10 mouse cellular contexts compared by ENCODE assay signal in the genomic region with DNA sequence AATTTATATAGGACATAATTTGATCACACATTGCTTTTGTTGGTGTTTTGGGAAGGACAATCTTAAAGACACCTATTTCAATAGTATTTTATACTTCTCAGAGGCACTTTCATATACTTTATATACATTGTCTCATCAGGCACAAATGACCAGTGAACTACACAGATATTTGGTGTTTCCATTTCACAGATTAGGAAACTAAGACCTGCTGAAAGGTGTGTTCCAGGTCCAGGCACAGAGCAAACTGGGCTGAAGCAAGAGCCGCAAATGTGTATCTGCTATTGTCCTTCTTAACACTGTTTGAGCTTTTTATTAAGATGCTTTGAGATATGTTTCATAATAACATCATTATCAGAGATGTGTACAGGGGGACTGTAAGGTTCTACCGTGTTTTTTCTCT. TPM values are rescaled to one million over a fixed set of nuclear protein-coding genes. Genes with fewer than 3 reads are reported as not detected.
DNase-seq lines count a peak whose midpoint lies in the region; ATAC-seq and TF ChIP-seq lines count a peak whose summit lies in the region.
"Had no signal": no experiment of that assay in that cellular context is flagged by ENCODE, and none has a peak within 500 bp of the region (broad histone marks: within the 10 kb centered on the region; RNA-seq: fewer than 3 reads in every experiment).

No protein-coding gene starts in this region.

- H3K9ac ChIP-seq in liver, postnatal 0 days (replicated peaks), result no peak overlapping the region
- no peak overlapping the region for H3K9ac ChIP-seq in liver, embryonic 11.5 days (ENCODE audit: low read depth, low read length)
- H3K9ac ChIP-seq in hindbrain, embryonic 13.5 days, result peak overlapping the region; percentile 83
- peak overlapping the region; percentile 75 for H3K9ac ChIP-seq in neural tube, embryonic 13.5 days

- no peak for ATAC-seq in liver, postnatal 0 days
- no peak for ATAC-seq in liver, embryonic 11.5 days (replicated peaks; ENCODE audit: low FRiP score)
- no peak for ATAC-seq in hindbrain, embryonic 13.5 days (ENCODE audit: low FRiP score)
- no peak for ATAC-seq in neural tube, embryonic 13.5 days (ENCODE audit: low read depth)
- ATAC-seq: inflammation-experienced regulatory T-cells, adult 6 months had no signal

- no peak for TF ChIP-seq EP300 in liver, postnatal 0 days (IDR thresholded peaks at IDR 0.05; ENCODE audit: low read depth)

- peaks cover 25% of the 10 kb centered on the region for H3K4me1 ChIP-seq in heart, embryonic 10.5 days
- peaks cover 11% of the 10 kb centered on the region; the same call in 1 of the 2 replicates for H3K4me1 ChIP-seq in liver, postnatal 0 days (ENCODE audit: insufficient read depth)
- H3K4me1 ChIP-seq in liver, embryonic 11.5 days (replicated peaks; ENCODE audit: control insufficient read depth, insufficient read depth, low read length), result peaks cover 16% of the 10 kb centered on the region
- peaks cover 29% of the 10 kb centered on the region for H3K4me1 ChIP-seq in hindbrain, embryonic 13.5 days (replicated peaks)
- peaks cover 46% of the 10 kb centered on the region for H3K4me1 ChIP-seq in neural tube, embryonic 13.5 days (replicated peaks)

- H3K27me3 ChIP-seq in heart, embryonic 10.5 days (ENCODE audit: insufficient read depth, poor library complexity, severe bottlenecking), result no peaks in the 10 kb centered on the region
- no peaks in the 10 kb centered on the region for H3K27me3 ChIP-seq in liver, postnatal 0 days (ENCODE audit: insufficient read depth, low read length)
- no peaks in the 10 kb centered on the region for H3K27me3 ChIP-seq in liver, embryonic 11.5 days (replicated peaks; ENCODE audit: control insufficient read depth, insufficient read depth, low read length)
- no peaks in the 10 kb centered on the region for H3K27me3 ChIP-seq in hindbrain, embryonic 13.5 days
- H3K27me3 ChIP-seq in neural tube, embryonic 13.5 days, result no peaks in the 10 kb centered on the region

- 79% methylated on average over 2 of the region's 2 CpGs for WGBS in heart, embryonic 10.5 days
- WGBS in liver, postnatal 0 days (ENCODE audit: insufficient replicate concordance), result 67% methylated on average over 2 of the region's 2 CpGs
- WGBS in liver, embryonic 11.5 days, result 81% methylated on average over 2 of the region's 2 CpGs
- 78% methylated on average over 2 of the region's 2 CpGs for WGBS in hindbrain, embryonic 13.5 days
- WGBS in neural tube, embryonic 13.5 days, result 70% methylated on average over 2 of the region's 2 CpGs

- no peak for TF ChIP-seq CTCF in liver, postnatal 0 days (IDR thresholded peaks at IDR 0.05; ENCODE audit: low read depth)

- no peaks in the 10 kb centered on the region for H3K36me3 ChIP-seq in heart, embryonic 10.5 days
- no peaks in the 10 kb centered on the region for H3K36me3 ChIP-seq in liver, postnatal 0 days (replicated peaks; ENCODE audit: insufficient read depth, low read length)
- no peaks in the 10 kb centered on the region for H3K36me3 ChIP-seq in liver, embryonic 11.5 days (ENCODE audit: control insufficient read depth, insufficient read depth, low read length)
- no peaks in the 10 kb centered on the region for H3K36me3 ChIP-seq in hindbrain, embryonic 13.5 days
- no peaks in the 10 kb centered on the region for H3K36me3 ChIP-seq in neural tube, embryonic 13.5 days

- no peaks in the 10 kb centered on the region for H3K9me3 ChIP-seq in heart, embryonic 10.5 days
- no peaks in the 10 kb centered on the region for H3K9me3 ChIP-seq in liver, postnatal 0 days (ENCODE audit: low read length)
- no peaks in the 10 kb centered on the region for H3K9me3 ChIP-seq in liver, embryonic 11.5 days (ENCODE audit: control insufficient read depth, low read length)
- no peaks in the 10 kb centered on the region for H3K9me3 ChIP-seq in hindbrain, embryonic 13.5 days
- no peaks in the 10 kb centered on the region for H3K9me3 ChIP-seq in neural tube, embryonic 13.5 days

- no peak for DNase-seq in heart, embryonic 10.5 days (ENCODE audit: low spot score)
- DNase-seq in heart, postnatal 4 days, result no peak
- no peak for DNase-seq in liver, postnatal 0 days
- no peak for DNase-seq in liver, embryonic 11.5 days (ENCODE audit: low spot score)
- DNase-seq in urinary bladder, adult 18-20 months (ENCODE audit: low spot score in 2 of 2), result no peak
- DNase-seq in embryo, embryonic 10 days (ENCODE audit: low spot score), result no peak
- DNase-seq: right cerebral cortex, postnatal 14 days had no signal

- H3K4me3 ChIP-seq in heart, embryonic 10.5 days, result peak overlapping the region; percentile 55; the same call in 1 of the 2 replicates
- no peak overlapping the region for H3K4me3 ChIP-seq in liver, postnatal 0 days (ENCODE audit: low read depth, low read length)
- H3K4me3 ChIP-seq in liver, embryonic 11.5 days (ENCODE audit: low read depth, low read length), result no peak overlapping the region
- H3K4me3 ChIP-seq in hindbrain, embryonic 13.5 days, result peak overlapping the region; percentile 50
- H3K4me3 ChIP-seq in neural tube, embryonic 13.5 days, result peak overlapping the region; percentile 46

- peak overlapping the region; percentile 55; the same call in 1 of the 2 replicates for H3K4me2 ChIP-seq in liver, postnatal 0 days (ENCODE audit: low read depth, low read length)
- H3K4me2 ChIP-seq in liver, embryonic 11.5 days, result no peak overlapping the region; the same call in 1 of the 2 replicates
- H3K4me2 ChIP-seq in hindbrain, embryonic 13.5 days, result peak overlapping the region; percentile 78
- peak overlapping the region; percentile 71 for H3K4me2 ChIP-seq in neural tube, embryonic 13.5 days

- H3K27ac ChIP-seq in heart, embryonic 10.5 days, result no peak overlapping the region; the same call in 1 of the 2 replicates
- H3K27ac ChIP-seq in liver, postnatal 0 days (ENCODE audit: low read depth), result no peak overlapping the region
- H3K27ac ChIP-seq in liver, embryonic 11.5 days (ENCODE audit: low read depth, low read length), result no peak overlapping the region
- H3K27ac ChIP-seq in hindbrain, embryonic 13.5 days, result no peak overlapping the region
- peak overlapping the region; percentile 94; the same call in 1 of the 2 replicates for H3K27ac ChIP-seq in neural tube, embryonic 13.5 days (replicated peaks)

RNA-seq across cellular contexts. Expression of gene Clasp2, which starts 52.7 kb away (rescaled TPM):
- 24.3 and 28.3 TPM in 2 replicates for polyA plus RNA-seq in heart, embryonic 10.5 days (2016; fragmentation: Nextera tagmentation; extraction: Ambion mirVana)
- total RNA-seq in heart, postnatal 4 days (2021), result 10 to 100 TPM; 44.5 to 48.5 TPM
- 3.9 and 4.9 TPM in 2 replicates for polyA plus RNA-seq in liver, postnatal 0 days (2015; fragmentation: Nextera tagmentation; extraction: Ambion mirVana)
- 30.5 and 31.2 TPM in 2 replicates for polyA plus RNA-seq in liver, embryonic 11.5 days (2014; fragmentation: Nextera tagmentation; extraction: Ambion mirVana)
- 113 and 117 TPM in 2 replicates for polyA plus RNA-seq in hindbrain, embryonic 13.5 days (2015; fragmentation: Nextera tagmentation; extraction: Ambion mirVana)
- 111 and 116 TPM in 2 replicates for polyA plus RNA-seq in neural tube, embryonic 13.5 days (2015; fragmentation: Nextera tagmentation; extraction: Ambion mirVana)

Comparison
In these comparisons a context has a peak if more than half of its experiments do, and no peak if none do; other contexts are left out.
1. H3K4me3 ChIP-seq: peak in heart, embryonic 10.5 days (single experiment), hindbrain, embryonic 13.5 days (single experiment) and neural tube, embryonic 13.5 days (single experiment); none in liver, postnatal 0 days (single experiment) and liver, embryonic 11.5 days (single experiment).
2. H3K9ac ChIP-seq: peak in hindbrain, embryonic 13.5 days (single experiment) and neural tube, embryonic 13.5 days (single experiment); none in liver, postnatal 0 days (single experiment) and liver, embryonic 11.5 days (single experiment).